Mouse (Mus musculus) effector memory CD4-positive, alpha-beta T cell, adult 7 months (primary cell): ENCODE data around the gene Ppp1r10. TPM values are rescaled to one million over a fixed set of nuclear protein-coding genes. Genes with fewer than 3 reads are reported as not detected.

Experiments used
- polyA plus RNA-seq: library from polyadenylated mRNA; unstranded; fragments of 100-300 nt; shearing (Covaris generic); gene quantifications from one replicate; pipeline ENCODE4 v1.2.1, GENCODE M21; 2017

Ppp1r10 gene
- polyA plus RNA-seq, result 52.3 TPM

GRCm38 (mm10) chr17:35916297-35917142 is at the start of gene Ppp1r10, which contains the start of gene Mrps18b:
Gene Ppp1r10 (plus strand): TSS chr17:35916434.
Gene Mrps18b (minus strand): TSS chr17:35916389.

GRCm38 (mm10) chr17:35879245-35880057 is 36.8 kb upstream of the Ppp1r10 start, which contains the start of gene Dhx16:
Gene Dhx16 (plus strand): TSS chr17:35879819.

DNA sequence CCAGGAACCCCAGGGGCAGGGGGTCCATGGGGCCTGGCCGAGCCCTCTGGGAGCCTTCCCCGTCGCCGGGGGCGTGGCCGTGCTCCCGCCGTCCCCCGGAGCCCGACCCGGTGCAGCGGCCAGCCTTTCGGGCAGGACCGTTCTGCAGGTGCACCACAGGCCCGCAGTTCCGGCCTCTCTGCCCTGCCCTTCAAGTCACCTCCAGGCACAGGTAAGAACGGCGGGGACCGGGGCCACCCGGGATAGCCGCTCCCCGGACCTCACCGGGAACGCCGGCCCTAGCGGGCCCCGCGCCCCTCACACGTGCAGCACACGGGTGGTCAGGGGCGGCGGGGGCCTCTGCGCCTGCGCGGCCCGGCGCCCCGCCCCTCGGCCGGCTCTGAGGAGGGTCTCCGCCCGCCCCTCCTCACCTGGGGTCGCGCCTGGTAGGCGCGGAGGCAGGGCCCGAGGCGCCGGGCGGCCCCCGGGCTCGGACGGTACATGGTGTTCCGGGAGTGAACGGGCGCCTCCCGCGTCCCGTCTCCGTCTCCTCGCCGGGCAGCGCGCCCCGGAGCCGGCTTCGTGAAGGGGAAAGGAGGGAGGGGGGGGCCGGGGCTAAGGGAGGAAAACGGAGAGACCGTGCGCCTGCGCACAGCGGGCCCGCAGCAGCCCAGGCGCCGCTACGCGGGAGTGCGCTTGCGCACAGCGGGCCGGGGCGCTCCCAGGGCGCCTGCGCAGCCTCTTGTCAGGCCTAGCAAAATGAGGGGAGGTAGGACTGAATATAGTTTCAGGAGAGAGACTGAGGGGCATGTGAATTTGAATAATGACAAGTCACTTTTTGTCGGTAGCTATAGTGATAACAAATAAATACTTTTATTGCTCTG is 19.2 kb upstream of the Ppp1r10 start, which contains the start of gene 2310061I04Rik:
2310061I04Rik (minus strand) TSS at position 651 of the 863 bp plus-strand sequence.

DNA sequence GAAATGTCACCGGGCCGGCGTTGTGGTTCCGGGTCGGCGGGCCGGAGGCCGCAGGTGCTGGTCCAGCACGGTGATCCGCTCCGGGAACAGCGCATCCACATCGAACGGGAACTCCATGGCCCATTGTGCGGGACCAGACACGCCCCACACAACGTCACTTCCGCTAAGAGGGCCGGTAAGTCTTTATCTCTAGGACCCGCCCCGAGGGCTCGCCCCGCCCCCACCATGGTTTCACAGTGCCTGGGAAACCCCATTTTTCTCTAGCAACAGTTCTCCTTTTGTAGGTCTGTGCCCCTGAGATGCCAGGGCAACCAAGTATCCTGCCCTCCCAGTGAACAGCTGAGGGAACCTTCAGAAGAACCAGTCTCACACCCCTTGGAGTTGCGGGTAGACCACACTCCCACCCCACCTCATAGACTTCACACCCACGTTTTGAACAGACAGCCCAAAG is 6.3 kb upstream of the Ppp1r10 start, which contains the start of gene Atat1:
Atat1 (minus strand) TSS at position 157 of the 451 bp plus-strand sequence.

DNA sequence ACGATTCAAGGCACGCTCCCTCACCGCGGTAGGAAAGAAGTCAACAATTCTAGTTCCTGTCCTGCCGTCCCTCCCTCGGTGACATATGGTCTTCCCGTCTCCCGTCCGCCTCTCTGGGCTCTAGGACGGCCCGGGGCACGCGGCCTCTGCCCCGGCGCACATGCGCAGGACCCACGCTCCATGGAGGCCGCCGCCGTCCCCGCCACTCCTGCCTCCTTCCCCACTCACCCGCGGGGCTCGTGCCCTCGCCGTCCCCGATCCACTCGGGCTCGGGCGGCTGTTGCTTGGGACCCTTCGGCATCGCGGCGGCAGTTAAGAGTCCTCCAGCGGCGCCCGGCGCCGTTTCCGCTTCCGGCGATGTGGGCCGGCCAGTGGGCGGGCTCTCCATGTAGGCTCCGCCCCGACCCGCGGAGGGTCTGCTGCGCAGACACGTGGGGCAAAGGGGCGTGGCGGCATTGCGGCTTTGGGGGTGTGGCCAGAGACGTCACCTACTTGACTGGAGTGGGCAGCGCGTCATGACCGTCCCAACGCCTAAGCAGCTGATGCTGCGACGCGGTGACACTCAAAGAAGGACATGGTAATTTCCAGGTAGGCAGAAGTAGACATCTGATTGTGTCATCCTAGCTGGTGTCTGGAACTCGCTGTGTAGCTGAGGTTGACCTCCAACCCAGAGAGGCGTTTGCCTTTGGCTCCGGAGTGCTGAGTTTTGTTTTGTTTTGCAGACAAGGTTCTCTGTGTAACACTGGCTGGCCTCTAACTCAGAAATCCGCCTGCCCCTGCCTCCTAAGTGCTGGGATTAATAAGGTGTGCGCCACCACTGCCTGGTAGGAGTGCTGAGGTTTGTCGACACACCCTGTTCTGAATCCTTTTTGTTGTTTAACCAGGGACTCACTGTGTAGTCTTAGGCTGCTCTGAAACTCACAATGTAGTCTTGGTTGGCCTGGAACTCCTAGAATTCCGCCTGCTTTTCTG is 53.5 kb downstream of the Ppp1r10 start, which contains the start of gene Abcf1:
Abcf1 (minus strand) TSS at position 344 of the 972 bp plus-strand sequence.

GRCm38 (mm10) chr17:35979401-35980362 is 63.4 kb downstream of the Ppp1r10 start, which contains the start of the genes Gnl1 and Prr3:
Gene Gnl1 (plus strand): TSS chr17:35979851.
Gene Prr3 (minus strand): TSS chr17:35980236.

Other genes starting within 250 kb of the Ppp1r10 start
- gene Vars2, start 248.8 kb upstream of the Ppp1r10 start, polyA plus RNA-seq, result 11.9 TPM
- gene Gtf2h4, start 242.7 kb upstream of the Ppp1r10 start, polyA plus RNA-seq, result 18.6 TPM
- gene Ddr1, start 211.8 kb upstream of the Ppp1r10 start, polyA plus RNA-seq, result 10.4 TPM
- 50.6 TPM for gene Ier3, start 94.8 kb upstream of the Ppp1r10 start, polyA plus RNA-seq
- gene Flot1, start 93.2 kb upstream of the Ppp1r10 start, polyA plus RNA-seq, result 65.4 TPM
- gene Tubb5, start 78.1 kb upstream of the Ppp1r10 start, polyA plus RNA-seq, result 65.8 TPM
- 9.3 TPM for gene Mdc1, start 74.9 kb upstream of the Ppp1r10 start, polyA plus RNA-seq
- gene Nrm, start 55.1 kb upstream of the Ppp1r10 start, polyA plus RNA-seq, result 33.0 TPM
- gene Ppp1r18, start 50.8 kb upstream of the Ppp1r10 start, polyA plus RNA-seq, result 388 TPM
- gene Dhx16, start 36.6 kb upstream of the Ppp1r10 start, polyA plus RNA-seq, result 63.9 TPM
- gene 2310061I04Rik, start 19.0 kb upstream of the Ppp1r10 start, polyA plus RNA-seq, result 37.3 TPM
- gene Atat1, start 6.4 kb upstream of the Ppp1r10 start, polyA plus RNA-seq, result 6.7 TPM
- 96.6 TPM for gene Mrps18b, start within 50 bp of the Ppp1r10 start, polyA plus RNA-seq
- 138 TPM for gene Abcf1, start 53.3 kb downstream of the Ppp1r10 start, polyA plus RNA-seq
- gene Gnl1, start 63.4 kb downstream of the Ppp1r10 start, polyA plus RNA-seq, result 69.5 TPM
- gene Prr3, start 63.8 kb downstream of the Ppp1r10 start, polyA plus RNA-seq, result 27.8 TPM
- 7.9 TPM for gene H2-T24, start 104.1 kb downstream of the Ppp1r10 start, polyA plus RNA-seq
- 468 TPM for gene H2-T23, start 116.4 kb downstream of the Ppp1r10 start, polyA plus RNA-seq
- 180 TPM for gene H2-T22, start 126.3 kb downstream of the Ppp1r10 start, polyA plus RNA-seq
- 0.69 TPM for gene Gm6034, start 126.5 kb downstream of the Ppp1r10 start, polyA plus RNA-seq
- gene Gm11127, start 141.9 kb downstream of the Ppp1r10 start, polyA plus RNA-seq, result not detected
- 1.3 TPM for gene Gm19684, start 205.2 kb downstream of the Ppp1r10 start, polyA plus RNA-seq
- not detected for gene Gm7030, start 213.0 kb downstream of the Ppp1r10 start, polyA plus RNA-seq